Mouse (Mus musculus): ENCODE data around the gene Tshz3.

DNA sequence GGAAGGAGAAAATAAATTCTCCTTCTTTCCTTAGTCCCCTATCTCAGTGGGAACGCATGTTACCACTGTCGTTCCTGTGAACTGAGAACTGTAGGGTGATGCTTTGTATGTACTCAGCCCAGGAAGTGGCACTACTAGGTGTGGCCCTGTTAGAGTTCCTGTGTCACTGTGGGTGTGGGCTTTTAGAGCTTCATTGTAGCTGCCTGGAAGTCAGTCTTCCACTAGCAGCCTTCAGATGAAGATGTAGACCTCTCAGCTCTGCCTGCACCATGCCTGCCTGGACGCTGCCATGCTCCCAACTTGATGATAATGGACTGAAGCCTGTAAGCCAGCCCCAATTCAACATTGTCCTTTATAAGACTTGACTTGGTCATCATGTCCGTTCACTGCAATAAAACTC is 42.0 kb upstream of the Tshz3 start:
- TF ChIP-seq POLR2A (IDR thresholded peaks at IDR 0.05; ENCODE audit: low read depth, low read length) (no peak), CTCF (IDR thresholded peaks at IDR 0.05; ENCODE audit: extremely low read depth, insufficient read length, insufficient replicate concordance, low read depth, low read length) (no peak)

Measured in small intestine, adult 2 months (tissue).